Mouse (Mus musculus) testis, adult 2 months (tissue): ENCODE results near the gene Zfp536. TPM values are rescaled to one million over a fixed set of nuclear protein-coding genes. Genes with fewer than 3 reads are reported as not detected.

Source experiments
- H3K27ac ChIP-seq: fragments of 200-500 bp; 2 replicates; pipeline ENCODE4 v1.5.1; 2012; ENCODE audit warnings: low read depth, low read length; ENCODE audit not compliant: control insufficient read depth, insufficient read depth
- H3K27me3 ChIP-seq: fragments of 200-500 bp; 2 replicates; pipeline ENCODE4 v1.6.1; 2012; ENCODE audit warnings: mild to moderate bottlenecking, low read length, moderate library complexity; ENCODE audit not compliant: control insufficient read depth, insufficient read depth
- H3K36me3 ChIP-seq: fragments of 200-500 bp; 2 replicates; pipeline ENCODE4 v1.6.1; 2012; ENCODE audit warnings: mild to moderate bottlenecking, low read length; ENCODE audit not compliant: control insufficient read depth, insufficient read depth
- H3K4me1 ChIP-seq: fragments of 200-500 bp; 2 replicates; pipeline ENCODE4 v1.6.1; 2012; ENCODE audit warnings: low read length; ENCODE audit not compliant: control insufficient read depth, insufficient read depth
- H3K4me3 ChIP-seq: fragments of 200-500 bp; 2 replicates; pipeline ENCODE4 v1.5.1; 2012; ENCODE audit warnings: low read depth, mild to moderate bottlenecking, low read length, moderate library complexity, mixed read lengths; ENCODE audit not compliant: control insufficient read depth
- CTCF ChIP-seq: fragments of 200-500 bp; IDR thresholded peaks from 2 replicates; pipeline ENCODE4 v1.5.1; 2012; ENCODE audit warnings: low read depth, mild to moderate bottlenecking, inconsistent platforms, low read length, moderate library complexity; ENCODE audit not compliant: control insufficient read depth, insufficient read depth, insufficient replicate concordance
- POLR2A ChIP-seq: fragments of 200-500 bp; IDR thresholded peaks from 2 replicates; pipeline ENCODE4 v1.6.1; 2012; ENCODE audit warnings: low read depth, mild to moderate bottlenecking, inconsistent platforms, low read length, moderate library complexity; ENCODE audit not compliant: control insufficient read depth
- polyA plus RNA-seq: library from polyadenylated mRNA; depleted of rRNA; stranded (reverse); fragments of >200 nt; gene quantifications from 2 replicates; pipeline ENCODE4 v1.2.3, GENCODE M21; 2012

The Zfp536 gene
- polyA plus RNA-seq, 1 experiment: 3.9 TPM

DNA sequence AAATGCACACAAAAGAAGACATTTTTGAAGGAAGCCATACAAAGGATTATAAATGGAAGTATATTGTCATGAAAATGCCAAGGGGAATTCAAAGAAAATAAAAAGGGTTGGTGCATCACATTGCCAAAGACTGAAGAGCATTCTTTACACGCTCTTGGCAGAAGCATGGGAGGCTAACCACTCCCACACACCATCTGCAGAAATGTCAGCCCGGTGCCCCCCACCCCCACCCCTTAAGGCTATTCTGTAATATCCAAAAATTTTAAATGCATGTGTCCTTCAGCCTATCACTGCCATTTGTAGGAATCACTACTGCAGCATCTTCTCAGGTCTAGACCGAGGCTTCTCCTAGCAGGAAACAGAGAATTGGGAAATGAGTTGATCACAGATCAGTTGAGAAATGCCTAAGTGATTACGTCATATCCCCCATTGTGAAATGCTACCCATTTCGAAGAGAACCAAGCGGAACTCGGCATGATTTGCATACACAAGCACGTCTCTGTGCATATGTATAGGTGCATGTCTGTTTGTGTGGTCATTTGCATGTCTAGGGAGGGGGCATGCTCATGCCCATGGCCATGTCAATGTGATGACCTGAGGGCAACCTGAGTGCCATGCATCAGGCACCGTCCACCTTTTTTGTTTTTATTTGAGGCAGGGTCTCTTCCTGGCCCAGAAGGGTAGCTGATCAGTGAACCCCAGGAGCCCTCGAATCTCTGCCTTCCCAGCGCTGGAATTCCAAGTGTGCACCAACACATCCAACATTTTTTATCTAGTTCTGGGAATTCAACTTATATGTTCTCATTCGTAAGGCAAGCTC lies 179.0 kb downstream of the Zfp536 start:
- Histone ChIP-seq H3K36me3 (no peaks in the 10 kb centered on the region), H3K4me1 (no peaks in the 10 kb centered on the region)

DNA sequence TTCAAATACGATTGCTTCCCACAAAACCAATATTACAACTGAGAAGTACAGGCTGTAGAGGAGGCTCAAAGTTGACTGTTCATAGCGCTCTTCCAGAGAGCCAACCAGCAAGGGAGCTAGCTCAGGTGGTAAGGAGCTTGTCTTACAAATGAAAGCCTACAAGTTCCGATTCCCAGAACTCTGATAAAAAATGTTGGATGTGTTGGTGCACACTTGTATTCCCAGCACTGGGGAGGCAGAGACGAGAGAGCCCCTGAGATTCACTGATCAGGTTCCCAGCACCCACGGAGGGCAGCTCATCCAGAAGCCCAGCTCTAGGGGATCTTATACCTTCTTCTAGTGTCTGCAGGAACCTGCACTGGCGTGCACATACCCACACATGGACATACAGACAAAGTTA lies 179.9 kb downstream of the Zfp536 start:
- Histone ChIP-seq H3K36me3 (no peaks in the 10 kb centered on the region), H3K4me3 (no peak overlapping the region), H3K27ac (no peak overlapping the region), H3K4me1 (no peaks in the 10 kb centered on the region), H3K27me3 (no peaks in the 10 kb centered on the region)
- no peak for TF ChIP-seq POLR2A

More for the DNA sequence above, 179.0 kb downstream of the Zfp536 start:
- TF ChIP-seq CTCF: no peak
- TF ChIP-seq POLR2A: no peak
- Histone ChIP-seq H3K27me3 (no peaks in the 10 kb centered on the region), H3K27ac (no peak overlapping the region), H3K4me3 (no peak overlapping the region)

DNA sequence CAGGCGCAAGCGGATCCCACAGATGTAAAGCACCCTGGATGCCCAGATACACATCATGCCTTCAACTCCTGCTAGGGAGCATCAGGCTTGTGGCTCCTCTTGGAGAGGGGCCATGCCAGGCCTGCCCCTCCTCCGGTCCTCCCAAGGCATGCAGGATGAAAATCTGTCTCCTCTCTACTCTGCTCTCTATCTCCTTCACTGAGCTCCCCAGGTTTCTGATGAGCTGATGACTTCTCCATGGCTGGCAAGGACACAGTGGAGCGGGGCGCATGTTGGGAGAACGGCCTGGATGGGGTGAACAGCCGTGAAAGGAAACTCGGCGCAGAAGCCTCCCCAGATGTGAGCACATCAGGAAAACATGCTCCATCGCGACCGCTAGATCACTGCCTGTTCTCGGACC lies 186.7 kb downstream of the Zfp536 start:
- H3K27me3 ChIP-seq: no peaks in the 10 kb centered on the region
- H3K27ac ChIP-seq: no peak overlapping the region
- peaks cover 3% of the 10 kb centered on the region; the same call in 1 of the 2 replicates for H3K4me1 ChIP-seq
- no peak overlapping the region for H3K4me3 ChIP-seq
- H3K36me3 ChIP-seq: no peaks in the 10 kb centered on the region
- TF ChIP-seq POLR2A: no peak
- TF ChIP-seq CTCF: no peak

DNA sequence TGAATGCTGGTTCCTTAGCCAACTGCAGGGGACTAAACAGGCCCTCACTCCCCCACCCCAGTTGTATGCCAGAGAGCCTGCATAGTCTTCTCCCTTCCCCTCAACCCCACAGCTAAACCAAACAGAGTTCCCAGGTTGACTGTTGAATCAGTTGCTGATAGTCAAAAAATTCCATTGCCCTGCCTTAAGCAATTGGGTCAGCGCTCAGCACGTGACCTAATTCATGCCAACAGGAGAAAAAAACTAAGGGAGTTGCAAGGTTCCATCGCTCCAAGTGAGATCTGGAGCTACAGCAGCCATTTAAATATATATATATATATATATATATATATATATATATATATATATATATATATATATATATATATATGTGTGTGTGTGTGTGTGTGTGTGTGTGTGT lies 192.2 kb downstream of the Zfp536 start:
- Histone ChIP-seq H3K4me3 (no peak overlapping the region), H3K27ac (no peak overlapping the region), H3K4me1 (no peaks in the 10 kb centered on the region), H3K27me3 (no peaks in the 10 kb centered on the region), H3K36me3 (no peaks in the 10 kb centered on the region)
- no peak for TF ChIP-seq POLR2A

DNA sequence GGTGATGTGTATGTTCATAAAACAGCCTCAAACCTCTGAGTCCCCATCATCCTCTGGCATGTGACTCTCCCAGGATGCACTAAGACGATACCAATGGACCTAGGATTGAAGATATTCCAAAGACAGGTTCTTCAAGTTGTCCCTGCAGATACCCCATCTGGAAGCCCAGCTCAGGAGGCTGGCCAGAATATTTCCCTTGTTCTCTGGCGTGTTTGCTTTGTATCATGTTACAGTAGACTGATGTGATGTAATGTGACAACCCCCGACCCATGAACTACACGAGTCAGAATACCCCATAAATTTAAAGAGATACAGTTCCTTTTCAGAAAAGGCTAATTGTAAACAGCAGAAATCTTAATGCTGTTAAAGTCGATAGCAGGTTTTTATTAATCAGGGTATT lies 192.9 kb downstream of the Zfp536 start:
- Histone ChIP-seq H3K27me3 (no peaks in the 10 kb centered on the region), H3K36me3 (no peaks in the 10 kb centered on the region), H3K4me1 (no peaks in the 10 kb centered on the region), H3K4me3 (no peak overlapping the region), H3K27ac (no peak overlapping the region)
- TF ChIP-seq POLR2A (no peak), CTCF (no peak)

DNA sequence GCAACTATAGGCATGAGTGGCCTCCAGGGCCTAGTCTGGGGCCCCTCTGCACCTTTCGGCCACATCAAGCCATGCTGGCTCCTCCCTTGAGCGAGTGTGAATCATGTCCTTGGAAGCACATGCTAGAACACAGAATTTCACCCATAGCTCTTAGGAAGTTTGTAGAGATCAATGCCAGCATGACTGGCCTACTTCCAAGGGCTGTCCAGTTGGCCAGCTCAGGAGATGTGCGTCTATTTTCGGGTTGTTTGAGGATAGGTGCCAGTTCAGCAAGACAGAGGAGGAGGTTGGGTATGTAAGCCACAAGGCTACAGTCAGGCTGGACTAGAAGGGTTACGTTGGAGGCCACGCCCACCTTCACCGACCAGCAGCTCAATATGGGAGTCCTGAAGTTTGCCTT lies 201.4 kb downstream of the Zfp536 start:
- Histone ChIP-seq H3K4me1 (peaks cover 22% of the 10 kb centered on the region), H3K36me3 (no peaks in the 10 kb centered on the region), H3K27me3 (no peaks in the 10 kb centered on the region), H3K27ac (no peak overlapping the region), H3K4me3 (no peak overlapping the region)
- TF ChIP-seq POLR2A (no peak), CTCF (no peak)

DNA sequence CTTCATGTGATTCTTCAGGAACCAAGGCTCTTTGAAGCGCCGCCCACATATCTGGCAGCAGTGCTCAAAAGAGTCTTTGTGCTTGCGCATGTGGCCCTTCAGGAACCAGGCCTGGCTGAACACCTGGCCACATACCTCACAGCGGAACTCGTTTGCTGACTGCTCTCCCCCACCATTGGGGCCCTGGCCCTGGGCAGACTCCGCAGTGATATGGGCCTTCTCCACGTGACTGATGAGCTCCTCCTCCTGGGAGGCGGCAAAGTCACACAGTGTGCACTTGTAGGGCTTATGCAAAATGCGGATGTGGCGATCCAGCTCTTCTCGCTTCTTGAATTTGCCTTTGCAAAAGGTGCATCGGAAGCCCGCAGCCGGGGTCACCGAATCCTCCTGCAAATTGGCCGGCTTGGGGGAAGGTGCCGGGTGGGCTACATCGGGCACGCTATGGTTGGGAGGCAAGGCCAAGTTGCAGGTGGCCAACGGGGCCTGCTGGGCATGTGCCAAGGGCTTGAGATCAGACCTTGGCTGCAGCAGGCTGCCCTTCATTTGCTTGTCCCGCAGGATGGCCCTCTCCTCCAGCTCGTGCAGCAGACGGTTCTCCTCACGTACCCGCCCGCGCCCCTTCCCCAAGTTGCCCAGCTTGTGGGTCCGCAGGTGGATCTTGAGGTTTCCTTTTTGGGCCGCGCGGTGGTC lies 204.5 kb downstream of the Zfp536 start:
- TF ChIP-seq POLR2A: no peak
- no peak for TF ChIP-seq CTCF
- H3K36me3 ChIP-seq: no peaks in the 10 kb centered on the region
- no peaks in the 10 kb centered on the region for H3K27me3 ChIP-seq
- peaks cover 22% of the 10 kb centered on the region for H3K4me1 ChIP-seq
- no peak overlapping the region for H3K27ac ChIP-seq
- peak overlapping the region; percentile 93 for H3K4me3 ChIP-seq
